Mouse (Mus musculus): ENCODE results near the gene Mmp19.
"Not testable (repeated sequence)": the region's sequence is repeated elsewhere in the genome, so short reads cannot be mapped to it uniquely, and the experiment has no call there.

The Mmp19 gene

GRCm38 (mm10) chr10:128822135-128822534 lies 31.4 kb downstream of the Mmp19 start:
- peaks cover 55% of the 10 kb centered on the region for H3K4me1 ChIP-seq (replicated peaks; ENCODE audit: low read depth, low read length)
- TF ChIP-seq POU5F1 (IDR thresholded peaks at IDR 0.05; ENCODE audit: borderline replicate concordance, low read length) (no peak), CTCF (conservative IDR thresholded peaks at IDR 0.05; ENCODE audit: low read length) (no peak), NANOG (IDR thresholded peaks at IDR 0.05; ENCODE audit: borderline replicate concordance, low read length) (no peak)
- H3K36me3 ChIP-seq (ENCODE audit: insufficient read depth, low read length), result peaks cover 65% of the 10 kb centered on the region
- no peaks in the 10 kb centered on the region for H3K9me3 ChIP-seq (ENCODE audit: low read length)
- H3K27me3 ChIP-seq (ENCODE audit: insufficient read depth, low read length), result no peaks in the 10 kb centered on the region
- H3K4me3 ChIP-seq (replicated peaks; ENCODE audit: low read length), result peak overlapping the region; percentile 96

- peaks cover 64% of the 10 kb centered on the region for H3K36me3 ChIP-seq (ENCODE audit: insufficient read depth, low read length)
- H3K4me1 ChIP-seq (replicated peaks; ENCODE audit: low read depth, low read length), result peaks cover 57% of the 10 kb centered on the region
- H3K9me3 ChIP-seq (ENCODE audit: low read length); H3K27me3 ChIP-seq (ENCODE audit: insufficient read depth, low read length): not testable (repeated sequence)
- H3K4me3 ChIP-seq (replicated peaks; ENCODE audit: low read length), result peak overlapping the region; percentile 96
Observed at GRCm38 (mm10) chr10:128823087-128823486, 32.4 kb downstream of the Mmp19 start.

GRCm38 (mm10) chr10:128823821-128824220 lies 33.1 kb downstream of the Mmp19 start:
- no peak for TF ChIP-seq NANOG (IDR thresholded peaks at IDR 0.05; ENCODE audit: borderline replicate concordance, low read length)
- no peak for TF ChIP-seq CTCF (conservative IDR thresholded peaks at IDR 0.05; ENCODE audit: low read length)
- no peak for TF ChIP-seq POU5F1 (IDR thresholded peaks at IDR 0.05; ENCODE audit: borderline replicate concordance, low read length)
- Histone ChIP-seq H3K4me1 (replicated peaks; ENCODE audit: low read depth, low read length) (peaks cover 62% of the 10 kb centered on the region), H3K9me3 (ENCODE audit: low read length) (no peaks in the 10 kb centered on the region), H3K27me3 (ENCODE audit: insufficient read depth, low read length) (no peaks in the 10 kb centered on the region), H3K4me3 (replicated peaks; ENCODE audit: low read length) (peak overlapping the region; percentile 96), H3K36me3 (ENCODE audit: insufficient read depth, low read length) (peaks cover 64% of the 10 kb centered on the region)

- Histone ChIP-seq H3K4me3 (replicated peaks; ENCODE audit: low read length) (no peak overlapping the region), H3K36me3 (ENCODE audit: insufficient read depth, low read length) (peaks cover 93% of the 10 kb centered on the region)
- TF ChIP-seq NANOG (IDR thresholded peaks at IDR 0.05; ENCODE audit: borderline replicate concordance, low read length), result no peak
- peak; percentile 25; the same call in 1 of the 2 replicates for TF ChIP-seq CTCF (conservative IDR thresholded peaks at IDR 0.05; ENCODE audit: low read length)
- TF ChIP-seq POU5F1 (IDR thresholded peaks at IDR 0.05; ENCODE audit: borderline replicate concordance, low read length), result no peak
Observed at GRCm38 (mm10) chr10:128837400-128837799, 46.7 kb downstream of the Mmp19 start.

GRCm38 (mm10) chr10:128839434-128839833 lies 48.7 kb downstream of the Mmp19 start:
- peaks cover 92% of the 10 kb centered on the region for H3K36me3 ChIP-seq (ENCODE audit: insufficient read depth, low read length)
- H3K4me1 ChIP-seq (replicated peaks; ENCODE audit: low read depth, low read length), result peaks cover 37% of the 10 kb centered on the region
- H3K27me3 ChIP-seq (ENCODE audit: insufficient read depth, low read length), result no peaks in the 10 kb centered on the region
- no peak overlapping the region for H3K4me3 ChIP-seq (replicated peaks; ENCODE audit: low read length)
- H3K9me3 ChIP-seq (ENCODE audit: low read length), result no peaks in the 10 kb centered on the region
- no peak for TF ChIP-seq POU5F1 (IDR thresholded peaks at IDR 0.05; ENCODE audit: borderline replicate concordance, low read length)
- TF ChIP-seq NANOG (IDR thresholded peaks at IDR 0.05; ENCODE audit: borderline replicate concordance, low read length), result no peak
- TF ChIP-seq CTCF (conservative IDR thresholded peaks at IDR 0.05; ENCODE audit: low read length), result no peak

More at GRCm38 (mm10) chr10:128837400-128837799, 46.7 kb downstream of the Mmp19 start:
- Histone ChIP-seq H3K9me3 (ENCODE audit: low read length) (no peaks in the 10 kb centered on the region), H3K4me1 (replicated peaks; ENCODE audit: low read depth, low read length) (peaks cover 30% of the 10 kb centered on the region), H3K27me3 (ENCODE audit: insufficient read depth, low read length) (no peaks in the 10 kb centered on the region)

GRCm38 (mm10) chr10:128840612-128841011 lies 49.9 kb downstream of the Mmp19 start:
- H3K27me3 ChIP-seq (ENCODE audit: insufficient read depth, low read length), result no peaks in the 10 kb centered on the region
- H3K9me3 ChIP-seq (ENCODE audit: low read length), result no peaks in the 10 kb centered on the region
- H3K4me1 ChIP-seq (replicated peaks; ENCODE audit: low read depth, low read length), result peaks cover 45% of the 10 kb centered on the region

GRCm38 (mm10) chr10:128843260-128843659 lies 52.5 kb downstream of the Mmp19 start:
- Histone ChIP-seq H3K4me3 (replicated peaks; ENCODE audit: low read length) (no peak overlapping the region), H3K36me3 (ENCODE audit: insufficient read depth, low read length) (peaks cover 96% of the 10 kb centered on the region), H3K9me3 (ENCODE audit: low read length) (no peaks in the 10 kb centered on the region), H3K27me3 (ENCODE audit: insufficient read depth, low read length) (no peaks in the 10 kb centered on the region), H3K4me1 (replicated peaks; ENCODE audit: low read depth, low read length) (peaks cover 49% of the 10 kb centered on the region)
- TF ChIP-seq CTCF (conservative IDR thresholded peaks at IDR 0.05; ENCODE audit: low read length) (no peak), POU5F1 (IDR thresholded peaks at IDR 0.05; ENCODE audit: borderline replicate concordance, low read length) (no peak), NANOG (IDR thresholded peaks at IDR 0.05; ENCODE audit: borderline replicate concordance, low read length) (no peak)

More at GRCm38 (mm10) chr10:128840612-128841011, 49.9 kb downstream of the Mmp19 start:
- no peak overlapping the region for H3K4me3 ChIP-seq (replicated peaks; ENCODE audit: low read length)
- H3K36me3 ChIP-seq (ENCODE audit: insufficient read depth, low read length), result peaks cover 92% of the 10 kb centered on the region
- TF ChIP-seq NANOG (IDR thresholded peaks at IDR 0.05; ENCODE audit: borderline replicate concordance, low read length) (no peak), POU5F1 (IDR thresholded peaks at IDR 0.05; ENCODE audit: borderline replicate concordance, low read length) (no peak), CTCF (conservative IDR thresholded peaks at IDR 0.05; ENCODE audit: low read length) (no peak)

GRCm38 (mm10) chr10:128845516-128845915 lies 54.8 kb downstream of the Mmp19 start:
- H3K36me3 ChIP-seq (ENCODE audit: insufficient read depth, low read length), result peaks cover 97% of the 10 kb centered on the region
- H3K4me1 ChIP-seq (replicated peaks; ENCODE audit: low read depth, low read length), result peaks cover 38% of the 10 kb centered on the region
- H3K9me3 ChIP-seq (ENCODE audit: low read length), result no peaks in the 10 kb centered on the region
- H3K4me3 ChIP-seq (replicated peaks; ENCODE audit: low read length), result no peak overlapping the region
- TF ChIP-seq NANOG (IDR thresholded peaks at IDR 0.05; ENCODE audit: borderline replicate concordance, low read length), result no peak
- no peak for TF ChIP-seq POU5F1 (IDR thresholded peaks at IDR 0.05; ENCODE audit: borderline replicate concordance, low read length)
- TF ChIP-seq CTCF (conservative IDR thresholded peaks at IDR 0.05; ENCODE audit: low read length), result peak; percentile 67
- no peaks in the 10 kb centered on the region for H3K27me3 ChIP-seq (ENCODE audit: insufficient read depth, low read length)

- Histone ChIP-seq H3K4me1 (replicated peaks; ENCODE audit: low read depth, low read length) (peaks cover 31% of the 10 kb centered on the region), H3K9me3 (ENCODE audit: low read length) (no peaks in the 10 kb centered on the region), H3K27me3 (ENCODE audit: insufficient read depth, low read length) (no peaks in the 10 kb centered on the region), H3K4me3 (replicated peaks; ENCODE audit: low read length) (no peak overlapping the region), H3K36me3 (ENCODE audit: insufficient read depth, low read length) (peaks cover 95% of the 10 kb centered on the region)
- TF ChIP-seq CTCF (conservative IDR thresholded peaks at IDR 0.05; ENCODE audit: low read length), result no peak
- TF ChIP-seq POU5F1 (IDR thresholded peaks at IDR 0.05; ENCODE audit: borderline replicate concordance, low read length), result no peak
- no peak for TF ChIP-seq NANOG (IDR thresholded peaks at IDR 0.05; ENCODE audit: borderline replicate concordance, low read length)
Observed at GRCm38 (mm10) chr10:128846664-128847063, 56.0 kb downstream of the Mmp19 start.
